Mouse (Mus musculus) cortical plate, adult 2 months (tissue): ENCODE results near the gene Hspb9. TPM values are rescaled to one million over a fixed set of nuclear protein-coding genes. Genes with fewer than 3 reads are reported as not detected.
A peak's percentile ranks its signal among the peaks of the same experiment; 100 is the strongest.

Experiments used
- H3K27ac ChIP-seq: fragments of 200-500 bp; 2 replicates; pipeline ENCODE4 v1.5.1; 2012; ENCODE audit warnings: low read length, control low read depth, inconsistent platforms; ENCODE audit not compliant: insufficient read depth
- H3K4me1 ChIP-seq: fragments of 200-500 bp; 2 replicates; pipeline ENCODE4 v1.6.1; 2011; ENCODE audit warnings: low read length; ENCODE audit not compliant: control insufficient read depth, insufficient read depth
- H3K4me3 ChIP-seq: fragments of 200-500 bp; 2 replicates; pipeline ENCODE4 v1.5.1; 2011; ENCODE audit warnings: mild to moderate bottlenecking, low read length, control low read depth; ENCODE audit not compliant: insufficient read depth
- CTCF ChIP-seq: fragments of 200-500 bp; IDR thresholded peaks from 2 replicates; pipeline ENCODE4 v1.5.1; 2011; ENCODE audit warnings: mild to moderate bottlenecking, control low read depth, low read length; ENCODE audit not compliant: insufficient read depth; ENCODE audit errors: extremely low read depth
- POLR2A ChIP-seq: fragments of 200-500 bp; IDR thresholded peaks from 2 replicates; pipeline ENCODE4 v1.6.1; 2011; ENCODE audit warnings: mild to moderate bottlenecking, low read length, control low read depth; ENCODE audit not compliant: insufficient read depth; ENCODE audit errors: extremely low read depth
- polyA plus RNA-seq: library from polyadenylated mRNA; depleted of rRNA; stranded (reverse); fragments of >200 nt; gene quantifications from 2 replicates; pipeline ENCODE4 v1.2.3, GENCODE M21; 2012

Hspb9 gene
- polyA plus RNA-seq, 1 experiment = 0.19 TPM

- Histone ChIP-seq H3K4me1 (no peaks in the 10 kb centered on the region), H3K4me3 (no peak within 1 kb of the TSS), H3K27ac (no peak within 1 kb of the TSS)
- TF ChIP-seq POLR2A (no peak), CTCF (no peak)
Observed at GRCm38 (mm10) chr11:100692164-100692616, 21.5 kb upstream of the Hspb9 start, which contains the start of gene Zfp385c. Gene Zfp385c, minus strand, starts transcription at chr11:100692455.

GRCm38 (mm10) chr11:100693154-100693553 lies 20.5 kb upstream of the Hspb9 start:
- no peaks in the 10 kb centered on the region for H3K4me1 ChIP-seq
- no peak overlapping the region for H3K4me3 ChIP-seq
- TF ChIP-seq CTCF = no peak
- TF ChIP-seq POLR2A = no peak
- H3K27ac ChIP-seq = no peak overlapping the region

- Histone ChIP-seq H3K4me1 (no peaks in the 10 kb centered on the region), H3K27ac (no peak overlapping the region)
- TF ChIP-seq CTCF (peak; percentile 94), POLR2A (no peak)
Observed at GRCm38 (mm10) chr11:100694926-100695325, 18.7 kb upstream of the Hspb9 start.

GRCm38 (mm10) chr11:100697921-100698320 lies 15.7 kb upstream of the Hspb9 start:
- Histone ChIP-seq H3K27ac (no peak overlapping the region), H3K4me3 (no peak overlapping the region), H3K4me1 (no peaks in the 10 kb centered on the region)
- TF ChIP-seq POLR2A (no peak), CTCF (no peak)

More at GRCm38 (mm10) chr11:100694926-100695325, 18.7 kb upstream of the Hspb9 start:
- H3K4me3 ChIP-seq = no peak overlapping the region

GRCm38 (mm10) chr11:100700710-100701109 lies 12.9 kb upstream of the Hspb9 start:
- no peak overlapping the region for H3K27ac ChIP-seq
- H3K4me3 ChIP-seq = no peak overlapping the region
- TF ChIP-seq POLR2A = no peak
- TF ChIP-seq CTCF = no peak
- no peaks in the 10 kb centered on the region for H3K4me1 ChIP-seq

GRCm38 (mm10) chr11:100701301-100701700 lies 12.3 kb upstream of the Hspb9 start:
- TF ChIP-seq CTCF = no peak
- no peak for TF ChIP-seq POLR2A
- Histone ChIP-seq H3K4me1 (no peaks in the 10 kb centered on the region), H3K4me3 (no peak overlapping the region), H3K27ac (no peak overlapping the region)

GRCm38 (mm10) chr11:100702081-100702851 lies 11.4 kb upstream of the Hspb9 start:
- TF ChIP-seq CTCF = peak; percentile 99
- no peak for TF ChIP-seq POLR2A

GRCm38 (mm10) chr11:100702906-100703305 lies 10.7 kb upstream of the Hspb9 start:
- H3K4me3 ChIP-seq = no peak overlapping the region
- TF ChIP-seq CTCF (no peak), POLR2A (no peak)
- no peak overlapping the region for H3K27ac ChIP-seq
- H3K4me1 ChIP-seq = no peaks in the 10 kb centered on the region

More at GRCm38 (mm10) chr11:100702081-100702851, 11.4 kb upstream of the Hspb9 start:
- Histone ChIP-seq H3K4me1 (no peaks in the 10 kb centered on the region), H3K4me3 (no peak overlapping the region), H3K27ac (no peak overlapping the region)

GRCm38 (mm10) chr11:100703366-100703765 lies 10.3 kb upstream of the Hspb9 start:
- no peak overlapping the region for H3K27ac ChIP-seq
- no peak for TF ChIP-seq POLR2A
- TF ChIP-seq CTCF = no peak
- no peaks in the 10 kb centered on the region for H3K4me1 ChIP-seq
- H3K4me3 ChIP-seq = no peak overlapping the region

GRCm38 (mm10) chr11:100703851-100704531 lies 9.7 kb upstream of the Hspb9 start, which contains the start of gene Dhx58:
Gene Dhx58, minus strand, starts transcription at chr11:100704271.
- Histone ChIP-seq H3K4me1 (no peaks in the 10 kb centered on the region), H3K27ac (no peak within 1 kb of the TSS), H3K4me3 (no peak within 1 kb of the TSS)
- TF ChIP-seq CTCF (no peak), POLR2A (no peak)
